Mouse (Mus musculus) spleen, adult 2 months (tissue): Measurements from ENCODE around the gene Cyp24a1.

Experiments used
- CTCF ChIP-seq: fragments of 200-500 bp; IDR thresholded peaks from 2 replicates; pipeline ENCODE4 v1.5.1; 2011; ENCODE audit warnings: mild to moderate bottlenecking, inconsistent platforms; ENCODE audit not compliant: insufficient read depth, insufficient read length, insufficient replicate concordance; ENCODE audit errors: extremely low read depth
- POLR2A ChIP-seq: fragments of 200-500 bp; IDR thresholded peaks from 2 replicates; pipeline ENCODE4 v1.6.1; 2011; ENCODE audit warnings: low read depth, low read length, inconsistent platforms

DNA sequence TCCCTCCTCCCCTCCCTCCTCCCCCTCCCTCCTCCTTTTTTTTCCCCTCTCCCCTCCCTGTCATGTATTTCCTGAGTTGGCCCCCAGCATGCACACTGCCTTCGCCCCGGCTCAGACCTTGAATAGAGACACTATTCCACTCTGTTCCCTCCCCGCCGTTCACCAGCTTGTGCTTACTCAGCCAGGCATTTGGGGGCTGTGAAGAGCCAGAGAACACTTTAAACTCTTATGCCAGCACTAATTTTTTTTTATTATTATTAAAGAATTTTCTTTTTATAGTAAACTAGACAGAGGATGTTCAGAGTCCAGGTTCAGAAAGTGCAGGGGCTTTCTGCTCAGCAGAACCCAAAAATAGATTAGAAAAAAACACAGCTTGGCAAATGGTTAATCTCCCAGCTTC is 32.1 kb downstream of the Cyp24a1 start:
- no peak for TF ChIP-seq CTCF
- no peak for TF ChIP-seq POLR2A
